Mouse (Mus musculus) kidney, embryonic 15.5 days (tissue): ENCODE data around the gene H2al1m. TPM values are rescaled to one million over a fixed set of nuclear protein-coding genes. Genes with fewer than 3 reads are reported as not detected.

Source experiments
- polyA plus RNA-seq: library from polyadenylated mRNA; unstranded; fragments of >200 nt; fragmentation: Nextera tagmentation; extraction: Ambion mirVana; gene quantifications from 2 replicates; pipeline ENCODE4 v1.2.1, GENCODE M21; 2015

Gene H2al1m
- polyA plus RNA-seq, 1 experiment from 2014 or later, result not detected

Other genes starting within 250 kb of the H2al1m start
- gene Fthl17f, start 220.7 kb upstream of the H2al1m start, polyA plus RNA-seq, result not detected in 2 replicates
- not detected in 2 replicates for gene 4930402K13Rik, start 179.2 kb upstream of the H2al1m start, polyA plus RNA-seq
- 0.99 and 1.3 TPM in 2 replicates for gene Lancl3, start 83.9 kb upstream of the H2al1m start, polyA plus RNA-seq
- 0.27 TPM in 1 of 2 replicates, not detected in the other for gene Gm14862, start 26.9 kb upstream of the H2al1m start, polyA plus RNA-seq
- 1.4 and 2.2 TPM in 2 replicates for gene Xk, start 11.0 kb upstream of the H2al1m start, polyA plus RNA-seq
- gene H2al1k, start 66.9 kb downstream of the H2al1m start, polyA plus RNA-seq, result 0.34 TPM in 1 of 2 replicates, not detected in the other
- gene Cybb, start 204.0 kb downstream of the H2al1m start, polyA plus RNA-seq, result 2.3 and 2.6 TPM in 2 replicates